Mouse (Mus musculus) small intestine, adult 2 months (tissue): ENCODE results near the gene Tspan14. TPM values are rescaled to one million over a fixed set of nuclear protein-coding genes. Genes with fewer than 3 reads are reported as not detected.
A peak's percentile ranks its signal among the peaks of the same experiment; 100 is the strongest.

Source experiments
- H3K27ac ChIP-seq: fragments of 200-500 bp; 2 replicates; pipeline ENCODE4 v1.5.1; 2012; ENCODE audit warnings: low read depth, low read length, control low read depth, inconsistent platforms; ENCODE audit not compliant: insufficient read depth
- H3K27me3 ChIP-seq: fragments of 200-500 bp; 2 replicates; pipeline ENCODE4 v1.6.1; 2012; ENCODE audit warnings: mild to moderate bottlenecking, moderate library complexity, low read length, inconsistent platforms; ENCODE audit not compliant: control insufficient read depth, insufficient read depth
- H3K36me3 ChIP-seq: fragments of 200-500 bp; 2 replicates; pipeline ENCODE4 v1.6.1; 2012; ENCODE audit warnings: mild to moderate bottlenecking, low read length, control low read depth, inconsistent platforms; ENCODE audit not compliant: control insufficient read depth, insufficient read depth
- H3K4me1 ChIP-seq: fragments of 200-500 bp; 2 replicates; pipeline ENCODE4 v1.6.1; 2012; ENCODE audit warnings: low read length, inconsistent platforms, mixed read lengths; ENCODE audit not compliant: control insufficient read depth, insufficient read depth, insufficient read length
- H3K4me3 ChIP-seq: fragments of 200-500 bp; 2 replicates; pipeline ENCODE4 v1.5.1; 2012; ENCODE audit warnings: low read depth, mild to moderate bottlenecking, control low read depth, inconsistent platforms, low read length, moderate library complexity
- CTCF ChIP-seq: fragments of 200-500 bp; IDR thresholded peaks from 2 replicates; pipeline ENCODE4 v1.5.1; 2012; ENCODE audit warnings: low read depth, mild to moderate bottlenecking, control low read depth, inconsistent platforms, low read length, moderate library complexity, mixed read lengths; ENCODE audit not compliant: insufficient replicate concordance, insufficient read length; ENCODE audit errors: extremely low read depth
- POLR2A ChIP-seq: fragments of 200-500 bp; IDR thresholded peaks from 2 replicates; pipeline ENCODE4 v1.6.1; 2012; ENCODE audit warnings: low read depth, mild to moderate bottlenecking, control low read depth, inconsistent platforms, low read length, moderate library complexity
- WGBS: fragments of 180-500 bp; shearing (Covaris S2); methylation state at CpG from one replicate; pipeline ENCODE4 v1.1.7; 2018; 5-methylcytosine and 5-hydroxymethylcytosine counted together
- polyA plus RNA-seq: library from polyadenylated mRNA; depleted of rRNA; stranded (reverse); fragments of >200 nt; gene quantifications from 2 replicates; pipeline ENCODE4 v1.2.3, GENCODE M21; 2012; rRNA removed

The Tspan14 gene
- 18.4 and 38.2 TPM in 2 replicates for polyA plus RNA-seq

DNA sequence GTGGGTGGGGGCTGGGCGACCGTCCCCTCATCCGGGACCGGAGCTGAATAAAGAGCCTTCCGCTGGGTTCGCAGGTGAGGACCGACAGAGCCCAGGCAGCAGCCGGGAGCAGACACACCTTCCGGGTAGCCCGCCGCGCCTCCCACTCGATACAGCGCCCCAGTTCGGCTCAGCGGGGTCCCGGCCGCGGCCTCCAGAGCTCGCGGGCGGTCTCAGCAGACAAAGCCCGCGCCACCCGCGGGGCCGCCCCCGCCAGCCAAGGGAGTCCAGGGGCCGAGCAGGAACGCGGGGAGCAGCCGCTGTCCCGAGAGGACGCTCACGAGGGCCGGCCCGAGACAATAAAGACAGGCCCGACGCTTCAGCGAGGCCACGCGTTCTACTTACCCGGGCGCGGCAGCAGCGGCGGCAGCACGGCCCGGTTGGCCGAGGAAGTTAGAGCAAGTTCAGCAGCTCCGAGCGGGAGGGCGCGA lies at the start of gene Tspan14:
Gene Tspan14, minus strand, starts transcription at position 416 of the 470 bp plus-strand sequence.
- Histone ChIP-seq H3K4me3 (peak within 1 kb of the TSS; percentile 95), H3K4me1 (peaks cover 32% of the 10 kb centered on the region), H3K27ac (peak within 1 kb of the TSS; percentile 92), H3K36me3 (no peaks in the 10 kb centered on the region), H3K27me3 (no peaks in the 10 kb centered on the region)
- WGBS: under 1% methylated on average over 54 of the region's 54 CpGs
- TF ChIP-seq CTCF (no peak), POLR2A (peak; percentile 91)

DNA sequence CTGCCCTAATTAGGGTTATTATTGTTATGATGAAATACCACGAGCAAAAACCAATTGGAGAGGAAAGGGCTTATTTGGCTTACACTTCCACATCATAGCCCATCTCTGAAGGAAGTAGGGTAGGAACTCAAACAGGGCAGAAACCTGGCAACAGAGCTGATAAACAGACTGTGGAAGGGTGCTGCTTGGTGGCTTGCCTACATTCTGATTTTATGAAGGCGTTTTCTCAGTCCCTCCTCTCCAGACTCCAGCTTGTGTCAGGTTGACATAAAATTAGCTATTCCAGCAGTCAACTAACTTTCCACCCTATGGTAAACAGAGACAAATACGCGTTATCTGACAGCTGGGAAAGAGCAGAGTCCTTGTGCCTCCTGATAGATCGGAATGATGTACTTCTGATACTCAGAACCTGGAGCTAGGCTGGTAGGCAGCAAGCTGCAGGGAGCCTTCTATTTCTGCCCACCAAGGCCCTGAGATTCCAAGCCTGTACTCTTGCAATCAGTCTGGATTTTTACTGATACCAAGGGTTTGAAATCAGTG lies 48.2 kb upstream of the Tspan14 start:
- Histone ChIP-seq H3K4me1 (peaks cover 4% of the 10 kb centered on the region), H3K4me3 (no peak overlapping the region), H3K27ac (no peak overlapping the region), H3K27me3 (no peaks in the 10 kb centered on the region), H3K36me3 (no peaks in the 10 kb centered on the region)
- TF ChIP-seq CTCF (no peak), POLR2A (no peak)
- WGBS: 35% methylated on average over 5 of the region's 5 CpGs

DNA sequence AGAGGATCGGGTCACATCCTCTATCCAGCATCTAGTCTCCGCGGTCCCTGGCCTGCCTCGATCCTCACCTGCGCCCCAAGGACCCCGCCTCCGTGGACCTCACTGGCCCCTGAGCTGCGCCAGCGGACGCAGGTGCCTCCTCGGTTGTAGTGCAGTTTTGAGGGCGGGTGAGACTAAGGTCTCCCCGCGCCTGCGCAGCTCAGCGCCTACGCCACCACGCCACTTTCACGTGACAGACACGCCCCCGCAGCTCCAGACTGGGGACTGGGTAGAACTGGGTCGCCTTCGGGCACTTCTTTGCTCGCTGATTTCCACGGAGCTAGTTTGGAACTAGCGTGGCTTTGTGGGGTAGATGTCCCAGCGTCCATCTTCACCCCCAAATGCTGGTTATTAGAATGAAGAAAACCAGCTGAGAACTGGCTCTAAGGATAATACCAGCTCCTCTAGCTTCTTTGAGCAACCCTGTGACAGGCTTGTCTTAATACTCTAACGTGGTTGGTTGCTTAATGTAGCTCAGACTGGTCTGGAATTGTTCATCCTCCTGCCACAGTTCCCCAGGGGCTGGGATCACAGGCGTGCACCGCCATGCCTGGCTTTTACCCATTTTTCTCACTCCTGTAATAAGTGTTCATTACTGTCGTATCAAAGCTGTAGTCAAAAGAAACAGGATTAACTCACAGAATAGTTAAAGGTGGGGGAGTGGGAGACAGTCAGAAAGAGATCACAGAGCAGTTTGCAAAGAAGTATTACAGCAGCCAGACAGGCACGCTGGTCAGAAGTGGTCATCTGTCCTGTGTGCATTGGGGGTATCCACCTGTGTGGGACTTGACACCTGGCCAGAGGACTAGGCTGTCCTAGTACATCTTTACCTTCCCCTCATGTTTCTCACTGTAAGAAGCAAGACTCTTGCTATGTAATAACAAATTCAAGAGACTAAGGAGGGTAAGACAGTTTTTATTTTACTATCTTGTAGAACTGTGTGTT lies 47.3 kb upstream of the Tspan14 start, which contains the start of gene Fam213a:
Gene Fam213a, minus strand, starts transcription at position 159 of the 984 bp plus-strand sequence.
- TF ChIP-seq POLR2A (peak; percentile 83; the same call in 1 of the 2 replicates), CTCF (no peak)
- Histone ChIP-seq H3K27me3 (no peaks in the 10 kb centered on the region), H3K27ac (peak within 1 kb of the TSS; percentile 75), H3K4me1 (peaks cover 4% of the 10 kb centered on the region), H3K36me3 (no peaks in the 10 kb centered on the region), H3K4me3 (peak within 1 kb of the TSS; percentile 94)
- 4% methylated on average over 32 of the region's 32 CpGs for WGBS

DNA sequence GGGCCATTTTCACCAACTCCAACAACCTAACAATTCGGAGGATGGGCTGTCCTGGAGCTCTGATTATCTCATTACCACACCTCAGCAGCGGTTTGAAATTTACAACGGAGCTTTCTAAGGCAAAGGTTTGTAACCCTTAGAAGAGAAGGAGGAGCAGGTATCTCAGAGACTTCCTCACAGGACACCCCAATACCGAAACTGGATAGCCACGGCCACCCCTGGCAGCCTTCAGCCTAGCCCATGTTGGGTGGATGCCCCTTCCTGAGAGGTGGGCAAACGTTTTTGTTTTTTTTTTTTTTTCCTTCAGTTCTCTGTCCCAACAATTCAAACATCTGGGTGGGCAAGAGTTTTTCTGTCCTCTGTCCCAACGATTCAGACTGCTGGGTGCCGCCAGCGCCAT lies 46.5 kb upstream of the Tspan14 start:
- Histone ChIP-seq H3K27me3 (no peaks in the 10 kb centered on the region), H3K4me1 (peaks cover 6% of the 10 kb centered on the region), H3K27ac (peak overlapping the region; percentile 75), H3K36me3 (no peaks in the 10 kb centered on the region), H3K4me3 (peak overlapping the region; percentile 94)
- TF ChIP-seq POLR2A: no peak
- TF ChIP-seq CTCF: peak; percentile 6; the same call in 1 of the 2 replicates
- 8% methylated on average over 9 of the region's 9 CpGs for WGBS

DNA sequence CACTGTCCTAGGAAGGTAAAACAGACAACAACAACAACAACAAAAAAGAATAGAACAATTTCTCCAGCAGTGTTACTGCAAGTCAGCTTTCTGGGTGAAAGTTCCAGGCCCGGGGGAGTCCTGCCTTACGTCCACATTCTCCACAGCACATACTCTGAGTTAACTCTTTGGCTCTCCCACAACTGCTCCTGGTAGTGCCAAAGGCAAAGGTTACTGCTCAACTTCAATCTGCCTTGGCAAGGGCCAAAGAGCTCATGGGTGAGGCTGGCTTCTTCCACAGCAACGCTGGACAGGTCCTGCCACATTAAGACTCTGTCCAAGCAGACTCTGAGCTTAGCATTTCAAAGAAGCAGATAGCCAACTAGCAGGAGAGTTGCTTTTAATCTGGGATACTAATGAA lies 45.3 kb upstream of the Tspan14 start:
- H3K36me3 ChIP-seq: no peaks in the 10 kb centered on the region
- no peak overlapping the region for H3K4me3 ChIP-seq
- peaks cover 14% of the 10 kb centered on the region for H3K4me1 ChIP-seq
- TF ChIP-seq POLR2A (no peak), CTCF (no peak)
- WGBS: 48% methylated on average over 3 of the region's 3 CpGs
- no peaks in the 10 kb centered on the region for H3K27me3 ChIP-seq
- H3K27ac ChIP-seq: peak overlapping the region; percentile 75

DNA sequence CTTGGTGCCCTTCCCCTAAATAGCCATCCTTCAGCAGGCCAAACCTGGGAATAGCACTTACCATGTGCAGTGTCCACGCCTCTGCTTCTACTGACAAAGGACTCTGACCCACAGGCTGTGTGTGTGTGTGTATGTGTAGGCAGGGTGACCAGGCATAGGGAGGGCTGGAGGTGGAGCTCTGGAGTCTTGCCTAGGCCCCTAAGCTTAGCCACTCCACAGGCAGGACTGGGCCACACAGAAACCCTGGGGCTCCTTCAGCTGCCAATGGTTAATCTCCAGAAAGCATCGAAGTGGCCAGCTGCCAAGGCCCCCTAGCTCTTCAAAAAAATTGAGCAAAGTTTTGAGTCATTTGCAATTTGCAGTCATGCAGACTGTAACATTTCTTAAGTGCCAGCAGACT lies 41.5 kb upstream of the Tspan14 start:
- peak overlapping the region; percentile 15; the same call in 1 of the 2 replicates for H3K27ac ChIP-seq
- H3K27me3 ChIP-seq: no peaks in the 10 kb centered on the region
- TF ChIP-seq POLR2A (no peak), CTCF (no peak)
- peaks cover 9% of the 10 kb centered on the region for H3K4me1 ChIP-seq
- WGBS: 26% methylated on average over 2 of the region's 2 CpGs
- H3K4me3 ChIP-seq: no peak overlapping the region
- no peaks in the 10 kb centered on the region for H3K36me3 ChIP-seq

DNA sequence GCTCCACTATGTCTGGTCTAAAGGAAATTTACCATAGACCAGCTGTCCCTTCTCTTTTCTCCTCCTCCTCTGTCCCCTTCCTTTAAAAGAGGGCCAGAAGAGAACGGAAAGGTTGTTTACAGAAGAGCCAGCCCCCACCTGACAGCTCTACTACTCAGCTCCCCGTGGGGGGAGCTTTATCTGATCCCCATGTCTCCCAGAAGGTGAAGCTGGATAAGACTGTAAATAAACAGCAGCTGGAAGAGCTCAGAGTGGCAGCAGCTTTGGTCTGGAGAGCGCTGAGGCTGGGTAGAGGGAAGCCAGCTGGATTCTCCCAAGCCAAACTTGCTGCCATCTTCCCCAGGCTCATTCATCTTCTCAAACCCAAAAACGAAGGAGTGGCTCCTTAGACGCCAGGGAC lies 41.0 kb upstream of the Tspan14 start:
- TF ChIP-seq CTCF (no peak), POLR2A (no peak)
- peaks cover 9% of the 10 kb centered on the region; the same call in 1 of the 2 replicates for H3K4me1 ChIP-seq
- WGBS: 32% methylated on average over 5 of the region's 5 CpGs

More for the DNA sequence above, 41.0 kb upstream of the Tspan14 start:
- no peaks in the 10 kb centered on the region for H3K27me3 ChIP-seq
- H3K4me3 ChIP-seq: no peak overlapping the region
- peak overlapping the region; percentile 2; the same call in 1 of the 2 replicates for H3K27ac ChIP-seq
- no peaks in the 10 kb centered on the region for H3K36me3 ChIP-seq
